Mouse (Mus musculus) bone marrow, adult 2 months (tissue): Measurements from ENCODE around the gene Ankrd9. TPM values are rescaled to one million over a fixed set of nuclear protein-coding genes. Genes with fewer than 3 reads are reported as not detected.
A peak's percentile ranks its signal among the peaks of the same experiment; 100 is the strongest.

ENCODE experiments used
- H3K27ac ChIP-seq: fragments of 200-500 bp; 2 replicates; pipeline ENCODE4 v1.5.1; 2012; ENCODE audit warnings: low read depth, mild to moderate bottlenecking, control low read depth, inconsistent platforms, low read length; ENCODE audit not compliant: control insufficient read depth, poor library complexity, insufficient read depth
- H3K4me1 ChIP-seq: fragments of 200-500 bp; 2 replicates; pipeline ENCODE4 v1.6.1; 2011; ENCODE audit warnings: low read length; ENCODE audit not compliant: control insufficient read depth, insufficient read depth
- H3K4me3 ChIP-seq: fragments of 200-500 bp; replicated peaks from 2 replicates; pipeline ENCODE3; 2011; ENCODE audit warnings: mild to moderate bottlenecking, low read depth, low read length, control low read depth; ENCODE audit not compliant: control insufficient read depth
- CTCF ChIP-seq: fragments of 200-500 bp; IDR thresholded peaks from 2 replicates; pipeline ENCODE4 v1.5.1; 2011; ENCODE audit warnings: low read length, control low read depth; ENCODE audit not compliant: control insufficient read depth, insufficient read depth
- POLR2A ChIP-seq: fragments of 200-500 bp; IDR thresholded peaks from 2 replicates; pipeline ENCODE4 v1.6.1; 2011; ENCODE audit warnings: low read depth, mild to moderate bottlenecking, control low read depth, low read length, borderline replicate concordance; ENCODE audit not compliant: control insufficient read depth
- WGBS: fragments of 180-500 bp; shearing (Covaris S2); methylation state at CpG from one replicate; pipeline ENCODE4 v1.1.7; 2018; 5-methylcytosine and 5-hydroxymethylcytosine counted together
- polyA plus RNA-seq: library from polyadenylated mRNA; stranded (reverse); fragments of >200 nt; gene quantifications from 2 replicates; pipeline ENCODE4 v1.2.4, GENCODE M21; 2011; ENCODE audit warnings: low replicate concordance; ENCODE audit not compliant: missing spikeins, insufficient read depth, insufficient read length

The Ankrd9 gene
- polyA plus RNA-seq, 1 experiment = 28.6 TPM

GRCm38 (mm10) chr12:111008500-111009490 is 30.0 kb upstream of the Ankrd9 start:
- H3K27ac ChIP-seq = peak overlapping the region; percentile 83
- TF ChIP-seq CTCF (no peak), POLR2A (no peak)
- 69% methylated on average over 11 of the region's 11 CpGs for WGBS
- no peak overlapping the region for H3K4me3 ChIP-seq
- peaks cover 17% of the 10 kb centered on the region for H3K4me1 ChIP-seq

- 23% methylated on average over 14 of the region's 14 CpGs for WGBS
- Histone ChIP-seq H3K27ac (peak overlapping the region; percentile 33), H3K4me1 (peaks cover 17% of the 10 kb centered on the region), H3K4me3 (no peak overlapping the region)
- TF ChIP-seq CTCF (no peak), POLR2A (no peak)
Observed at GRCm38 (mm10) chr12:111007134-111008103, 28.6 kb upstream of the Ankrd9 start.

GRCm38 (mm10) chr12:111006339-111006738 is 27.5 kb upstream of the Ankrd9 start:
- TF ChIP-seq CTCF (no peak), POLR2A (no peak)
- H3K4me3 ChIP-seq = no peak overlapping the region
- peaks cover 17% of the 10 kb centered on the region for H3K4me1 ChIP-seq
- 79% methylated on average over 5 of the region's 5 CpGs for WGBS
- H3K27ac ChIP-seq = no peak overlapping the region

- 76% methylated on average over 6 of the region's 6 CpGs for WGBS
- peaks cover 17% of the 10 kb centered on the region for H3K4me1 ChIP-seq
Observed at GRCm38 (mm10) chr12:111005803-111006202, 27.0 kb upstream of the Ankrd9 start.

GRCm38 (mm10) chr12:111004142-111004541 is 25.3 kb upstream of the Ankrd9 start:
- H3K27ac ChIP-seq = peak overlapping the region; percentile 70
- no peak overlapping the region for H3K4me3 ChIP-seq
- TF ChIP-seq POLR2A (no peak), CTCF (no peak)
- 46% methylated on average over 9 of the region's 9 CpGs for WGBS
- H3K4me1 ChIP-seq = peaks cover 16% of the 10 kb centered on the region

More at GRCm38 (mm10) chr12:111005803-111006202, 27.0 kb upstream of the Ankrd9 start:
- no peak for TF ChIP-seq POLR2A
- no peak for TF ChIP-seq CTCF
- Histone ChIP-seq H3K4me3 (no peak overlapping the region), H3K27ac (no peak overlapping the region)

GRCm38 (mm10) chr12:111000956-111001355 is 22.1 kb upstream of the Ankrd9 start:
- no peak overlapping the region for H3K4me3 ChIP-seq
- TF ChIP-seq CTCF (no peak), POLR2A (no peak)
- 95% methylated on average over 7 of the region's 7 CpGs for WGBS
- H3K27ac ChIP-seq = no peak overlapping the region
- H3K4me1 ChIP-seq = peaks cover 6% of the 10 kb centered on the region

- TF ChIP-seq CTCF (no peak), POLR2A (no peak)
- no peak overlapping the region for H3K4me3 ChIP-seq
- WGBS = 65% methylated on average over 2 of the region's 2 CpGs
- H3K27ac ChIP-seq = no peak overlapping the region
- peaks cover 6% of the 10 kb centered on the region for H3K4me1 ChIP-seq
Observed at GRCm38 (mm10) chr12:110999820-111000219, 21.0 kb upstream of the Ankrd9 start.

- TF ChIP-seq POLR2A (no peak), CTCF (no peak)
- Histone ChIP-seq H3K4me1 (no peaks in the 10 kb centered on the region; the same call in 1 of the 2 replicates), H3K27ac (no peak overlapping the region), H3K4me3 (no peak overlapping the region)
- 97% methylated on average over 11 of the region's 11 CpGs for WGBS
Observed at GRCm38 (mm10) chr12:110998092-110998491, 19.3 kb upstream of the Ankrd9 start.
